Mouse (Mus musculus) E14TG2a.4 (cell line): ENCODE measurements around the gene Pdhb.
A peak's percentile ranks its signal among the peaks of the same experiment; 100 is the strongest.

Experiments used
- H3K27me3 ChIP-seq: 2 replicates; pipeline ENCODE4 v1.6.1; 2014; ENCODE audit warnings: low read length, control low read depth; ENCODE audit not compliant: insufficient read depth
- H3K36me3 ChIP-seq: 2 replicates; pipeline ENCODE4 v1.6.1; 2014; ENCODE audit warnings: low read length, control low read depth; ENCODE audit not compliant: insufficient read depth
- H3K4me1 ChIP-seq: replicated peaks from 2 replicates; pipeline ENCODE4 v1.6.1; 2014; ENCODE audit warnings: low read depth, low read length, control low read depth
- H3K4me3 ChIP-seq: replicated peaks from 2 replicates; pipeline ENCODE4 v1.5.1; 2014; ENCODE audit warnings: mild to moderate bottlenecking, low read length
- H3K9me3 ChIP-seq: 2 replicates; pipeline ENCODE4 v1.6.1; 2014; ENCODE audit warnings: low read length, control low read depth
- CTCF ChIP-seq: conservative IDR thresholded peaks from 2 replicates; pipeline ENCODE4 v1.5.1; 2014; ENCODE audit warnings: low read length
- NANOG ChIP-seq: IDR thresholded peaks from 2 replicates; pipeline ENCODE4 v1.6.1; 2014; ENCODE audit warnings: borderline replicate concordance, low read length, mixed read lengths
- POU5F1 ChIP-seq: IDR thresholded peaks from 2 replicates; pipeline ENCODE4 v1.6.1; 2014; ENCODE audit warnings: low read length, borderline replicate concordance

The Pdhb gene

DNA sequence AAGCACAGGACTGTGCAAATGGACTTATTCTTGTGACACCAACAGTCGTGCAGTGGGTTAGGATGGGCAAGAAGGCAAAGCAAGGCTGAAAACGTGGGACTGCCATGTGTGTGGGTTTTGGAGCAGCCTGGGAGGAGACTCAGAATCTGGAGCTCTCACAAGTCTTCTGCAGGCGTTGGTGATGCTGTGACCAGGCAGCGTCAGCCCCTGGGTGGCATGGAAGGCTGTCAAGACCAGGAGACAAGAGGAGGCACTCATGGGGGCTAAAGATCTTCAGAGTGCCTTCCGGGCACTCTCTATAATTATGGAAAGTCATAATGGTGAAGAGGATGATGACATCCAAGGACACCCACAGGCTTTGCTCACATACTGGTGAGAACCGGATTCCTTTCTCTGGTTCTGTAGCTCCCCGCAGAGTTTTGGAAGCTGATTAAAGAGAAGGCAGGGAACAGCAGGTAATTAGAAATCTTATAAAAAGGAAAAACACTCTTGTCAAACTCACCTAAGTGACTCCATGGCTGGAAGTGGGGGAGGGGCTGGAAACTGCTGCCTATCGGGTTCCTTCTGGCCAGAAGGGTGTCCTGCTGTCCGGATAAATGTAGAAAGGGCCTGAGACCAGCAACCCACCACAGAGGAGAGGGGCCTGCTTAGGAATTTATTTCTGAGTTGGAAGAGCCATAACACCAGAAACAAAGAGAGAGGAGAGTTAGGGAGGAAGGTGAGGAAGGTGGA is 33.5 kb upstream of the Pdhb start:
- Histone ChIP-seq H3K9me3 (no peaks in the 10 kb centered on the region), H3K4me3 (no peak overlapping the region), H3K4me1 (peaks cover 37% of the 10 kb centered on the region), H3K27me3 (no peaks in the 10 kb centered on the region), H3K36me3 (no peaks in the 10 kb centered on the region)
- TF ChIP-seq CTCF = no peak
- no peak for TF ChIP-seq POU5F1
- TF ChIP-seq NANOG = no peak

DNA sequence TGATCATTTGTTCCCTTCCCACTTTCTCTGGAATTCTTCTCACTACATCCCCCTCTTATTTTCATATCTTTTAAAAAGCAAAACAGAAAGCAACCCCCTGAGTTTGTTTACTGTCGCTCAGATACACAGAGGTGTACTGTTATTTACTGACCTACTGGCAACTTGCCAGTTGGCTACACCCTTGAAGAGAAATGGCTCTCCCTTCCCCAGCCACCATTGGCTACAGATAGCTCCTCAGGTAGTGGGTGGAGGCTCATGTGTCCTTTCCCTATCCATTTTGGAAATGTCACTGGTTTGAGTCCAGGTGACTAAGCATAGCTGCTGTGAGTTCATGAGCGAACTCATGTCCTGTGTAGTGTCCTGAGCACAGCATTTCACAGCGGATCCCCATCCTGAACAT is 28.9 kb upstream of the Pdhb start:
- no peaks in the 10 kb centered on the region for H3K27me3 ChIP-seq
- TF ChIP-seq NANOG = no peak
- no peak for TF ChIP-seq POU5F1
- no peak for TF ChIP-seq CTCF
- no peaks in the 10 kb centered on the region for H3K36me3 ChIP-seq
- H3K4me1 ChIP-seq = peaks cover 14% of the 10 kb centered on the region
- H3K4me3 ChIP-seq = no peak overlapping the region
- no peaks in the 10 kb centered on the region for H3K9me3 ChIP-seq

DNA sequence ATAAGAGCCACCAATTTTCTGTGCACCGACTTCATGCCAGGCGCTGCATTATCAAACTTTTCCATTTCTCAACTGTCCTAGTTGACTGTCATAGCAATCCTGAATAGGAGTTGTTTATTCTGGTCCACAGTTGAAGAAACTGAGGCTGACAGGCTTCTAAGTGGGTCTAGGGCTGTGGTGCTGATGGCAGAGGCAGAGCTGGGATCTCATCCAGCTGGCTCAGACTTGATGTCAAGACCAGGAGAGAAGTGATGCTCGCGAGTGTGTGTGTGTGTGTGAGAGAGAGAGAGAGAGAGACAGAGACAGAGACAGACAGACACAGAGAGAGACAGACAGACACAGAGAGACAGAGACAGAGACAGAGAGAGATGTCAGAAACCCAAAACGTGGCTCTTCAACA is 27.9 kb upstream of the Pdhb start:
- Histone ChIP-seq H3K27me3 (no peaks in the 10 kb centered on the region), H3K36me3 (no peaks in the 10 kb centered on the region), H3K4me1 (peaks cover 4% of the 10 kb centered on the region), H3K4me3 (no peak overlapping the region), H3K9me3 (no peaks in the 10 kb centered on the region)
- TF ChIP-seq POU5F1 (no peak), CTCF (no peak), NANOG (no peak)

DNA sequence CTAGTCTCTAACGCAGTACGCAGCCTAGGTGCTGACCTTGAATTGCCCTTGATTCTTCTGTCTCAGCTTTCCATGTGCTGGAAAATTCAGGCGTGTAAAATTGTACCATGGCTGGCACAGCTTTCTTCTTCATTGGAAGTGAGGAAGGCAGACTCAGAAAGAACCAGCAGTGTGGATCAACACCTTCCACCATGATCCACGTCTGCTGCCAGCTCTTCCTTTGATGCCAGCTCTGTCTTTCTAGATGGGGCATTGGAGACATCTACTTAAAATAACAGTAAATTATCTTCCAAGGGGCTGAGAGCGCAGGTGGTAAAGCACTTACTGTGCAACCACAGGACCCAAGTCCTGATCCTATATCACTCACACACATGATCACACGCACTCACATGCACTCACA is 19.9 kb upstream of the Pdhb start:
- H3K4me1 ChIP-seq = no peaks in the 10 kb centered on the region
- H3K27me3 ChIP-seq = no peaks in the 10 kb centered on the region
- TF ChIP-seq NANOG = no peak
- no peak for TF ChIP-seq POU5F1
- no peak for TF ChIP-seq CTCF
- no peak overlapping the region for H3K4me3 ChIP-seq
- H3K36me3 ChIP-seq = peaks cover 4% of the 10 kb centered on the region; the same call in 1 of the 2 replicates
- H3K9me3 ChIP-seq = peaks cover 43% of the 10 kb centered on the region

DNA sequence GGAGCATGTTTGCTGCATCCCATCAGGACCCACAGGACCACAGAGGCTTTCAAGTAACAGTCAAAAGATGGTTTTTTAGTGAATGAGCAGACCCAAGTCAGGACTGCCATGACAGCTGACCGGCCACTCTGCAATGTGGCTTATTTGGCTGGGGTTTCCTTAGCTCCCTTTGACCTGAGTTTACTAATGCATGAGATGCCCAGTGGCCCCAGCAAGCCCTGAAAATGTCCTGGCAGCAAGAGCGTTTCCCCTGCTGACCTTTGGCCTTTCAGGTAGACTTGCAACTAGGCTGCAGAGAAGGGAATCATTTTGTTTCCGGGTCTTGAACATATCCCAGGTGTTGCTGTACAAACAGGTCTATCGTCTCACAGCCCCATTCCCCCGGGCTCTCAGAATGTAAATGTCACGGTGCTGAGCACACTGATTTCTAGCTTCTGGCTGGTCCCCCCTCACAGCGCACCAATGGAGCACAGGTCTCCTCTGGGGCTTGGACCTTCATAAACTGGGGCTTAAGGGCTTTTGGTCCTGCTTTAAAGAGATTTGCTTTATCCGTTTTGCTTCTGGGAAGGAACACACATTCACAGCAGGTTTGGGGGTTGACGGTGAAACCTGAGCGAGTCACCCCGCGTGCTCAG is 18.6 kb upstream of the Pdhb start:
- Histone ChIP-seq H3K36me3 (peaks cover 4% of the 10 kb centered on the region; the same call in 1 of the 2 replicates), H3K4me1 (no peaks in the 10 kb centered on the region)
- TF ChIP-seq CTCF (no peak), NANOG (no peak), POU5F1 (no peak)

DNA sequence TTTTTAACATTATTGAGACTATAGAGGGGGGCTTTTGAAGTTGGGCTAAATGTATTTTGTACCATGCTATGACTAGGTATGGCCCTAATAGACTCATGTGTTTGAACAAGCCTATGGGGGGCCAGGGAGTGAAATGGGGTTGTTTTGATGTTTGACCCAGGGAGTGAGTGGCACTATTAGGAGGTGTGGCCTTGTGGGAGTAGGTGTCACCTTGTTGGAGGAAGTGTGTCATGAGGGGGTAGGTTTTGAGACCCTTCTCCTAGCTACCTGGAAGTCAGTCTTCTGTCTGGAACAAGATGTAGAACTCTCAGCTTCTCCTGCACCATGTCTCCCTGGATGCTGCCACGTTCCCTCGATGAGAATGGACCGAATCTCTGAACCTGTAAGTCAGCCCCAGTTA is 17.7 kb upstream of the Pdhb start:
- Histone ChIP-seq H3K4me3 (no peak overlapping the region), H3K4me1 (no peaks in the 10 kb centered on the region), H3K9me3 (peaks cover 60% of the 10 kb centered on the region), H3K27me3 (no peaks in the 10 kb centered on the region), H3K36me3 (peaks cover 4% of the 10 kb centered on the region; the same call in 1 of the 2 replicates)
- TF ChIP-seq CTCF = no peak
- TF ChIP-seq NANOG = no peak
- TF ChIP-seq POU5F1 = no peak

More for the DNA sequence above, 18.6 kb upstream of the Pdhb start:
- peaks cover 56% of the 10 kb centered on the region for H3K9me3 ChIP-seq
- no peaks in the 10 kb centered on the region for H3K27me3 ChIP-seq
- H3K4me3 ChIP-seq = no peak overlapping the region

DNA sequence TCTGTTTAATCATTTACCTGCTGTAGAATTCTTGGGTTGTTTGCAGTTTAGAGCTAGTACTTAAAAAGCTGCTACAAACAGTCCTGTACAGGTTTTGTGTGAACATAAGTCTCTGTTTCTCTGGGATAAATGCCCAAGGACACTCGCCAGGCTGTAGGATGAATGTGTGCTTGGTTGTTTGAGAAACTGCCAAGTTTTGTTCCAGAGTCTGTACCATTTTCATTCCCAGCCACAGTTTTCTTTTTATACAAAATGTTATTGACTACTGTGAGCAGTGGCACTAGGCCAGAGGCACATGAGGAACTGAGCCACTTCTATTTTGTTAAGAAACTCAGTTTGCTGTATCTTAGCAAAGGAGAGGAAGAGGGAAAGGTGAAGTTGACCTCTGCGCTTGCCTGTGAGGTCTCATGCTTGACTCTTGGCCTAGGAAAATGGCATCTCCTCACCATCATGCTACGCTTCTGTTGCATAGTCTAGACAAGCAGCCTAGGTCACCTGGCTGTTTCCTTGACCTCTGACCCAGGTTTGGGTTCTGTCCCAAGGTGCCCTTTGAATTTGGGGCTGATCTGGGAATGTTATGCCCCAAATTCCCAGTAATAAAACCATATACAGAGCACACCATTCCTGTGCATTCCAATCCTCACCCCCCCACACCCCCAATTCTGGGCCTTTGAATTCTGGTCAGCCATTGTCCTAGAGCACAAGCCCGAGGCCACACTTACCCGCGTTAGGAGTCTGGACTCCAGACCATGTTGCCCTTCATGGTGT is 13.6 kb upstream of the Pdhb start:
- H3K36me3 ChIP-seq = peaks cover 4% of the 10 kb centered on the region; the same call in 1 of the 2 replicates
- H3K9me3 ChIP-seq = peaks cover 68% of the 10 kb centered on the region
- no peaks in the 10 kb centered on the region for H3K27me3 ChIP-seq
- TF ChIP-seq NANOG (no peak), CTCF (no peak), POU5F1 (no peak)
- H3K4me1 ChIP-seq = no peaks in the 10 kb centered on the region
- H3K4me3 ChIP-seq = no peak overlapping the region

DNA sequence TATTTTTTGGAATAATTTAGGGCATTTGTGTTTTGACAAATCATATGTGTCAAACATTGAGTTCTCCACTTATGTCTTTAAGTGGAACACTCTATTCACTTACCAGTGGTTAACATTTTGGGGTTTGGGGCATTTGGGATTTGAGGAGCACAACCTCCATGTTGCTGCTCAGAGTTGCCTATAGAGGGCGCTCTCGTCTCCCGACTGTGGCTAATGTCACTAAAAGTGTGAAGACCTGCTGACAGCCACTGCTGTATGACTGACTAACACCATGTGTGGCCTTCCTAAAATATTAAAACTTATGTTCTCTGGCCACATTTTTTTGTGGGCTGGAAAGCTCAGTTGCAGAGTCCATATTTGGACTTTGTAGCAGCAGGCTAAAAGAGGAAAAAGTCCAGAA is 10.5 kb upstream of the Pdhb start:
- peak; percentile 55 for TF ChIP-seq CTCF
- no peak for TF ChIP-seq NANOG
- no peak overlapping the region for H3K4me3 ChIP-seq
- no peaks in the 10 kb centered on the region for H3K4me1 ChIP-seq
- H3K9me3 ChIP-seq = peaks cover 38% of the 10 kb centered on the region
- peaks cover 3% of the 10 kb centered on the region; the same call in 1 of the 2 replicates for H3K36me3 ChIP-seq
- H3K27me3 ChIP-seq = no peaks in the 10 kb centered on the region

DNA sequence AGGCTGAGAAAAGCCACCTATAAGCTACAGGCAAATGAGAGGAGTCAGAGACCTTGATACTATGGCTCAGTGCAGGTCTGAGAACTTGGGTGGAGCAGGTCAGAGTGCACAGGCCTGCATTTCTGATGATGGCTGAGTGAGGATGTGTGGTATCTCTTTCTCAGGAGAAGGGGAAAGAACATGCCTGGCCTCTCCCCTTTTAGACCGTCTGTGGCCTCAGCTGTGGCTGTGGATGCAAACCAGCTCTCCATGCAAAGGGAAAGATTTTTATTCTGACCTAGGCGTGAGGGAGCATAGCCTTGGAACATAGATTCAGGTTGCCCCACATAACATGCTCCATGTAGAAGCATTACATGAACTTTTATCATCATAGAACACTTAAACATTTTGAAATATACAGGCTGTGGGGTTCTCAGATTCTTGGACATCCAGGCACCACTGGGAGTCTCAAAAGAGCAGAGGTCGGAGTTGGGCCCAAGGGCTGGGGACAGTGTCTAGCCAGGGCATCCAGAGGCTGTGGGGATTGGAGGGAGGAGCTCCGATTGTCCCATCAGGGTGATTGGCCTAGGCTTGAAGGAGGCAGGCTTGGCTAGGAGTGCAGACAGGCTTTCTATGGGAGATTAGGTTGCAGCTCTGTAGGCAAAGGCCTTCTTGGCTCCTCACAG is 7.7 kb upstream of the Pdhb start:
- H3K4me1 ChIP-seq = peaks cover 7% of the 10 kb centered on the region
- no peaks in the 10 kb centered on the region for H3K27me3 ChIP-seq

More for the DNA sequence above, 7.7 kb upstream of the Pdhb start:
- TF ChIP-seq CTCF = no peak
- no peak for TF ChIP-seq POU5F1
- no peak for TF ChIP-seq NANOG
- Histone ChIP-seq H3K36me3 (no peaks in the 10 kb centered on the region), H3K9me3 (peaks cover 14% of the 10 kb centered on the region), H3K4me3 (no peak overlapping the region)
